In the genomic region with DNA sequence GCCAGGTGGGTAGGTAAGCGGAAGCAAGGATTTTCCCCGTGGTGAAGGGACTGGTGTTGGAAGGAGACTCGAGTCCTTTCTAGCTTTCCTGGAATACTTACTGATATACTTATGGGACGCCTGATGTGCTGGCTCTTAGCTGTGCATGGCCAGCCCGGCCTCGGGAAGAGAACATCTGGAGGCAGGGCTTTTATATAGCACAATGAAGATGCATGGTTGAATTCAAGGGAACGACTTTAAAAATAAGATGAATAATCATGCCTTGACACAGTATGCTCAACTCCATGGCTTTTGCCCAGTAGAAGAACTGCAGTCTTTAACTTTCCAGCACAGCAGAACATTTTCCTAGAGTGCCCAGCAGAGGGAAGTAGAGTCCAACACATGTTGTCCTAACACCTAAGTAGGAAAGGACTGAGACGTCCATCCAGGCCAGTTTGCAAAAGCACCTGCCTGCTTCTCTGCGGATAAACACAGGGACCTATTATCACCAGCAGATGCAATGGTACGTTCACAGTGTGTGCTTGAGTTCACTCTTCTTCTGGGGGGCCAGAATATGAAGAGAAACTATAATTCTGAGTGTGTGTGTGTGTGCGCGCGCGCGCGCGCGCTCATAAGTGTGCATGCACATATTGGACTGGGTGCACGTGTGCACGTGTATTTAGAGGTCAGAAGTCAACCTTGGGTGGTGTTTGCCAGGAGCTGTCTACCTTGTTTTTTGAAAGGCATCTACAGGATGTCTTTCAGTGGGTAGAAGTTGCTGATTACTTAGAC, we compare ENCODE assay signal across 8 mouse cellular contexts. TPM values are rescaled to one million over a fixed set of nuclear protein-coding genes. Genes with fewer than 3 reads are reported as not detected.
DNase-seq lines count a peak whose midpoint lies in the region; ATAC-seq lines count a peak whose summit lies in the region.

No protein-coding gene starts in this region.

- 66% methylated on average over 20 of the region's 20 CpGs for WGBS in heart, embryonic 15.5 days
- WGBS in kidney, embryonic 16.5 days = 74% methylated on average over 20 of the region's 20 CpGs
- 66% methylated on average over 20 of the region's 20 CpGs for WGBS in liver, embryonic 13.5 days (ENCODE audit: insufficient replicate concordance)
- WGBS in neural tube, embryonic 11.5 days = 76% methylated on average over 20 of the region's 20 CpGs

- no peaks in the 10 kb centered on the region for H3K36me3 ChIP-seq in heart, embryonic 15.5 days
- no peaks in the 10 kb centered on the region for H3K36me3 ChIP-seq in kidney, embryonic 16.5 days (ENCODE audit: insufficient read depth, low read length)
- H3K36me3 ChIP-seq in liver, embryonic 13.5 days = no peaks in the 10 kb centered on the region
- no peaks in the 10 kb centered on the region for H3K36me3 ChIP-seq in neural tube, embryonic 11.5 days (ENCODE audit: control insufficient read depth, insufficient read depth, low read length)

- H3K4me3 ChIP-seq in heart, embryonic 15.5 days = no peak overlapping the region
- no peak overlapping the region for H3K4me3 ChIP-seq in kidney, embryonic 16.5 days (ENCODE audit: low read length)
- H3K4me3 ChIP-seq in liver, embryonic 13.5 days (replicated peaks) = no peak overlapping the region
- H3K4me3 ChIP-seq in neural tube, embryonic 11.5 days (ENCODE audit: low read depth, low read length) = no peak overlapping the region

- peaks cover 6% of the 10 kb centered on the region; the same call in 1 of the 2 replicates for H3K4me1 ChIP-seq in heart, embryonic 15.5 days (replicated peaks)
- H3K4me1 ChIP-seq in kidney, embryonic 16.5 days (ENCODE audit: insufficient read depth, low read length) = peaks cover 13% of the 10 kb centered on the region; the same call in 1 of the 2 replicates
- peaks cover 6% of the 10 kb centered on the region; the same call in 1 of the 2 replicates for H3K4me1 ChIP-seq in liver, embryonic 13.5 days (replicated peaks)
- no peaks in the 10 kb centered on the region; the same call in 1 of the 2 replicates for H3K4me1 ChIP-seq in neural tube, embryonic 11.5 days (ENCODE audit: control insufficient read depth, insufficient read depth, low read length)

- H3K4me2 ChIP-seq in heart, embryonic 15.5 days = no peak overlapping the region
- H3K4me2 ChIP-seq in kidney, embryonic 16.5 days (replicated peaks; ENCODE audit: low read depth, low read length) = no peak overlapping the region
- no peak overlapping the region for H3K4me2 ChIP-seq in liver, embryonic 13.5 days
- no peak overlapping the region for H3K4me2 ChIP-seq in neural tube, embryonic 11.5 days (ENCODE audit: low read depth)

- H3K27ac ChIP-seq in heart, embryonic 15.5 days = no peak overlapping the region
- no peak overlapping the region for H3K27ac ChIP-seq in kidney, embryonic 16.5 days (ENCODE audit: low read length)
- no peak overlapping the region for H3K27ac ChIP-seq in liver, embryonic 13.5 days
- no peak overlapping the region for H3K27ac ChIP-seq in neural tube, embryonic 11.5 days (ENCODE audit: low read depth, low read length)

- DNase-seq in ES-CJ7 (ENCODE audit: low read depth, low spot score) = peak; percentile 75
- DNase-seq in brain, adult 2 months (ENCODE audit: low read depth, low spot score) = peak; percentile 90
- DNase-seq in liver, embryonic 13.5 days = peak; percentile 14
- peak; percentile 65 for DNase-seq in neural tube, embryonic 11.5 days (ENCODE audit: low spot score)
- DNase-seq in thymus, postnatal 14 days = peak; percentile 45

- peak; percentile 61; the same call in 1 of the 2 replicates for ATAC-seq in erythroblast, adult 5-6 weeks (replicated peaks; ENCODE audit: low FRiP score, poor library complexity, severe bottlenecking)
- peak; percentile 49; the same call in 1 of the 2 replicates for ATAC-seq in heart, embryonic 15.5 days (replicated peaks; ENCODE audit: insufficient number of reproducible peaks, insufficient read depth, low FRiP score, low read depth)
- ATAC-seq in kidney, embryonic 16.5 days (ENCODE audit: low FRiP score, low TSS enrichment) = peak; percentile 23; the same call in 1 of the 2 replicates
- peak; percentile 34; the same call in 1 of the 2 replicates for ATAC-seq in liver, embryonic 13.5 days (ENCODE audit: low read depth)
- peak; percentile 26; the same call in 1 of the 2 replicates for ATAC-seq in neural tube, embryonic 11.5 days (ENCODE audit: insufficient read depth, low FRiP score, low TSS enrichment)

- no peaks in the 10 kb centered on the region for H3K27me3 ChIP-seq in heart, embryonic 15.5 days
- H3K27me3 ChIP-seq in kidney, embryonic 16.5 days (ENCODE audit: insufficient read depth, low read length) = no peaks in the 10 kb centered on the region
- 0 out of 2 replicates have a peak, but pooled peaks cover 2% of the 10 kb centered on the region for H3K27me3 ChIP-seq in liver, embryonic 13.5 days
- H3K27me3 ChIP-seq in neural tube, embryonic 11.5 days (ENCODE audit: control insufficient read depth, insufficient read depth, low read length) = no peaks in the 10 kb centered on the region

- H3K9me3 ChIP-seq in heart, embryonic 15.5 days (replicated peaks) = no peaks in the 10 kb centered on the region
- H3K9me3 ChIP-seq in kidney, embryonic 16.5 days (ENCODE audit: low read length) = no peaks in the 10 kb centered on the region
- no peaks in the 10 kb centered on the region for H3K9me3 ChIP-seq in liver, embryonic 13.5 days (replicated peaks)
- H3K9me3 ChIP-seq in neural tube, embryonic 11.5 days (ENCODE audit: control insufficient read depth, low read length) = no peaks in the 10 kb centered on the region

- no peak overlapping the region for H3K9ac ChIP-seq in heart, embryonic 15.5 days
- no peak overlapping the region for H3K9ac ChIP-seq in kidney, embryonic 16.5 days (replicated peaks; ENCODE audit: low read length)
- no peak overlapping the region for H3K9ac ChIP-seq in liver, embryonic 13.5 days
- H3K9ac ChIP-seq in neural tube, embryonic 11.5 days (ENCODE audit: low read length) = no peak overlapping the region

RNA-seq across cellular contexts. Expression of gene Echdc3, which starts 19.8 kb away (rescaled TPM):
- total RNA-seq in erythroblast, adult 5-6 weeks (2015; ENCODE audit: low replicate concordance) = not detected in 2 replicates
- 1.1 and 1.8 TPM in 2 replicates for total RNA-seq in erythroblast, adult 5-6 weeks (2017; ENCODE audit: low replicate concordance)
- 9.2 TPM in 2 replicates for polyA plus RNA-seq in heart, embryonic 15.5 days (2015; fragmentation: Nextera tagmentation; extraction: Ambion mirVana)
- 9.9 and 10.6 TPM in 2 replicates for polyA plus RNA-seq in kidney, embryonic 16.5 days (2015; fragmentation: Nextera tagmentation; extraction: Ambion mirVana)
- polyA plus RNA-seq in liver, embryonic 13.5 days (2015; fragmentation: Nextera tagmentation; extraction: Ambion mirVana) = 6.8 and 7.4 TPM in 2 replicates
- 1.4 and 2.7 TPM in 2 replicates for polyA plus RNA-seq in neural tube, embryonic 11.5 days (2014; fragmentation: Nextera tagmentation; extraction: Ambion mirVana)

Comparison
In these comparisons a context has a peak if more than half of its experiments do, and no peak if none do; other contexts are left out.
1. DNase-seq: peak in every context shown above with its lines; median percentile 90 in brain, adult 2 months; 75 in ES-CJ7; 65 in neural tube, embryonic 11.5 days; 45 in thymus, postnatal 14 days; 14 in liver, embryonic 13.5 days.